Mouse (Mus musculus): ENCODE results near the gene Olfr819. TPM values are rescaled to one million over a fixed set of nuclear protein-coding genes. Genes with fewer than 3 reads are reported as not detected.

Gene Olfr819
- polyA plus RNA-seq, 1 experiment from 2014 or later, result not detected

- H3K27ac ChIP-seq (replicated peaks; ENCODE audit: low read depth, low read length), result no peak within 1 kb of the TSS
- WGBS, result 92% methylated on average over 2 of the region's 2 CpGs
- no peaks in the 10 kb centered on the region for H3K9me3 ChIP-seq (ENCODE audit: control insufficient read depth, low read length)
- no peak within 1 kb of the TSS for H3K4me2 ChIP-seq (ENCODE audit: low read depth, low read length)
- no peak within 1 kb of the TSS for H3K9ac ChIP-seq (ENCODE audit: low read depth, low read length)
- DNase-seq (ENCODE audit: low spot score) (no peak), ATAC-seq (ENCODE audit: low read depth) (no peak)
- H3K4me1 ChIP-seq (ENCODE audit: control insufficient read depth, insufficient read depth, low read length), result no peaks in the 10 kb centered on the region
- no peaks in the 10 kb centered on the region for H3K27me3 ChIP-seq (replicated peaks; ENCODE audit: control insufficient read depth, insufficient read depth, low read length)
- H3K4me3 ChIP-seq (ENCODE audit: low read depth, low read length), result no peak within 1 kb of the TSS
- no peaks in the 10 kb centered on the region for H3K36me3 ChIP-seq (ENCODE audit: control insufficient read depth, insufficient read depth, low read length)
These were observed 18.1 kb downstream of the Olfr819 start, which contains the start of gene Olfr818 for GRCm38 (mm10) chr10:129949000-129949399. Olfr818 (minus strand) TSS chr10:129949100.

- H3K9me3 ChIP-seq (ENCODE audit: control insufficient read depth, low read length), result no peaks in the 10 kb centered on the region
- 49% methylated on average over 1 of the region's 1 CpGs for WGBS
- no peaks in the 10 kb centered on the region for H3K27me3 ChIP-seq (replicated peaks; ENCODE audit: control insufficient read depth, insufficient read depth, low read length)
- DNase-seq (ENCODE audit: low spot score) (no peak), ATAC-seq (ENCODE audit: low read depth) (no peak)
- H3K4me2 ChIP-seq (ENCODE audit: low read depth, low read length), result no peak within 1 kb of the TSS
- no peak within 1 kb of the TSS for H3K4me3 ChIP-seq (ENCODE audit: low read depth, low read length)
- no peaks in the 10 kb centered on the region for H3K36me3 ChIP-seq (ENCODE audit: control insufficient read depth, insufficient read depth, low read length)
- no peak within 1 kb of the TSS for H3K9ac ChIP-seq (ENCODE audit: low read depth, low read length)
- H3K4me1 ChIP-seq (ENCODE audit: control insufficient read depth, insufficient read depth, low read length), result no peaks in the 10 kb centered on the region
- H3K27ac ChIP-seq (replicated peaks; ENCODE audit: low read depth, low read length), result no peak within 1 kb of the TSS
These were observed 51.6 kb downstream of the Olfr819 start, which contains the start of gene Olfr816 for GRCm38 (mm10) chr10:129915497-129915896. Olfr816 (minus strand) TSS chr10:129915597.

Other genes with a start within 250 kb of the Olfr819 start
- gene Olfr805, start 237.9 kb downstream of the Olfr819 start, polyA plus RNA-seq (2014; fragmentation: Nextera tagmentation; extraction: Ambion mirVana), result not detected in 2 replicates
- not detected in 2 replicates for gene Olfr806, start 225.3 kb downstream of the Olfr819 start, polyA plus RNA-seq (2014; fragmentation: Nextera tagmentation; extraction: Ambion mirVana)
- not detected in 2 replicates for gene Olfr807, start 209.5 kb downstream of the Olfr819 start, polyA plus RNA-seq (2014; fragmentation: Nextera tagmentation; extraction: Ambion mirVana)
- gene Olfr808, start 201.8 kb downstream of the Olfr819 start, polyA plus RNA-seq (2014; fragmentation: Nextera tagmentation; extraction: Ambion mirVana), result not detected in 2 replicates
- gene Olfr809, start 192.6 kb downstream of the Olfr819 start, polyA plus RNA-seq (2014; fragmentation: Nextera tagmentation; extraction: Ambion mirVana), result not detected in 2 replicates
- 0.07 and 0.22 TPM in 2 replicates for gene Olfr810, start 172.3 kb downstream of the Olfr819 start, polyA plus RNA-seq (2014; fragmentation: Nextera tagmentation; extraction: Ambion mirVana)
- gene Olfr811, start 162.9 kb downstream of the Olfr819 start, polyA plus RNA-seq (2014; fragmentation: Nextera tagmentation; extraction: Ambion mirVana), result not detected in 2 replicates
- 0.16 and 0.21 TPM in 2 replicates for gene Olfr812, start 121.2 kb downstream of the Olfr819 start, polyA plus RNA-seq (2014; fragmentation: Nextera tagmentation; extraction: Ambion mirVana)
- not detected in 2 replicates for gene Olfr813, start 111.9 kb downstream of the Olfr819 start, polyA plus RNA-seq (2014; fragmentation: Nextera tagmentation; extraction: Ambion mirVana)
- gene Olfr814, start 87.4 kb downstream of the Olfr819 start, polyA plus RNA-seq (2014; fragmentation: Nextera tagmentation; extraction: Ambion mirVana), result not detected in 2 replicates
- not detected in 2 replicates for gene Olfr815, start 61.4 kb downstream of the Olfr819 start, polyA plus RNA-seq (2014; fragmentation: Nextera tagmentation; extraction: Ambion mirVana)
- gene Olfr816, start 51.7 kb downstream of the Olfr819 start, polyA plus RNA-seq (2014; fragmentation: Nextera tagmentation; extraction: Ambion mirVana), result 0.09 and 0.11 TPM in 2 replicates
- not detected in 2 replicates for gene Olfr818, start 18.2 kb downstream of the Olfr819 start, polyA plus RNA-seq (2014; fragmentation: Nextera tagmentation; extraction: Ambion mirVana)
- not detected in 2 replicates for gene Olfr247, start 8.9 kb upstream of the Olfr819 start, polyA plus RNA-seq (2014; fragmentation: Nextera tagmentation; extraction: Ambion mirVana)
- gene Gm10310, start 17.8 kb upstream of the Olfr819 start, polyA plus RNA-seq (2014; fragmentation: Nextera tagmentation; extraction: Ambion mirVana), result not detected in 2 replicates
- 0.12 and 0.33 TPM in 2 replicates for gene Olfr820, start 45.4 kb upstream of the Olfr819 start, polyA plus RNA-seq (2014; fragmentation: Nextera tagmentation; extraction: Ambion mirVana)
- not detected in 2 replicates for gene Olfr821, start 63.1 kb upstream of the Olfr819 start, polyA plus RNA-seq (2014; fragmentation: Nextera tagmentation; extraction: Ambion mirVana)
- 0.08 TPM in 1 of 2 replicates, not detected in the other for gene Olfr822, start 103.9 kb upstream of the Olfr819 start, polyA plus RNA-seq (2014; fragmentation: Nextera tagmentation; extraction: Ambion mirVana)
- not detected in 2 replicates for gene Olfr823, start 148.1 kb upstream of the Olfr819 start, polyA plus RNA-seq (2014; fragmentation: Nextera tagmentation; extraction: Ambion mirVana)
- not detected in 2 replicates for gene Olfr824, start 162.7 kb upstream of the Olfr819 start, polyA plus RNA-seq (2014; fragmentation: Nextera tagmentation; extraction: Ambion mirVana)
- not detected in 2 replicates for gene Olfr825, start 199.5 kb upstream of the Olfr819 start, polyA plus RNA-seq (2014; fragmentation: Nextera tagmentation; extraction: Ambion mirVana)
- gene Olfr826, start 216.9 kb upstream of the Olfr819 start, polyA plus RNA-seq (2014; fragmentation: Nextera tagmentation; extraction: Ambion mirVana), result 0.14 TPM in 1 of 2 replicates, not detected in the other
- not detected in 2 replicates for gene Olfr827, start 247.1 kb upstream of the Olfr819 start, polyA plus RNA-seq (2014; fragmentation: Nextera tagmentation; extraction: Ambion mirVana)